Mouse (Mus musculus) layer of hippocampus, postnatal 25 days (tissue): ENCODE measurements around the gene L1cam. TPM values are rescaled to one million over a fixed set of nuclear protein-coding genes. Genes with fewer than 3 reads are reported as not detected.

Source experiments
- DNase-seq, 2 experiments: peaks; one replicate each; pipeline ENCODE4 v3.0.0; 2022; ENCODE audit warnings: mixed read lengths in 2 of 2, low spot score in 1 of 2; ENCODE audit errors: extremely low spot score in 1 of 2
- total RNA-seq, 2 experiments: library from RNA; stranded (reverse); gene quantifications; 2 replicates each; pipeline ENCODE4 v1.2.3; 2021

The L1cam gene
- total RNA-seq = 100 to 1,000 TPM; 125 to 140 TPM

DNA sequence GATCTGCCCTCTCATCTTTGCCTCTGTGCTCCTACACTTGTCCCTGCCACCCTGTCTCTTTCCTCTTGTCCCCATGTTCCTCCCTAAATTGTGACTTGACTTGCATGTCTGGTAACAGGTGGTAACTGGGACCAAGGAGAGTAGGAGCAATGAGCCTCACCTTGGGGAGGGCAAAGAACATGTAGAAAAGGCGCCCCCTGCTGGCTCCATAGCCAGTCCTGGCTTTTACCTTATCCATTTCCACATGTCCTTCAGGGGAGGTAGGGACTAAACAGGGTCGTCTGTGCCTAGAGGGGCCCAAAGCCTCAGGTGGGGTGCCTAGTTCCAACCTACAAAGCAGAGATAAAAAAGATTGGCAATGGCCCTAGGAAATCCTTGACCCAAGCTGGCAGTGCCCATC, at the start of gene L1cam:
Gene L1cam (minus strand): TSS at position 387 of the 400 bp plus-strand sequence.
- DNase-seq = peak; percentile 28 to 59

DNA sequence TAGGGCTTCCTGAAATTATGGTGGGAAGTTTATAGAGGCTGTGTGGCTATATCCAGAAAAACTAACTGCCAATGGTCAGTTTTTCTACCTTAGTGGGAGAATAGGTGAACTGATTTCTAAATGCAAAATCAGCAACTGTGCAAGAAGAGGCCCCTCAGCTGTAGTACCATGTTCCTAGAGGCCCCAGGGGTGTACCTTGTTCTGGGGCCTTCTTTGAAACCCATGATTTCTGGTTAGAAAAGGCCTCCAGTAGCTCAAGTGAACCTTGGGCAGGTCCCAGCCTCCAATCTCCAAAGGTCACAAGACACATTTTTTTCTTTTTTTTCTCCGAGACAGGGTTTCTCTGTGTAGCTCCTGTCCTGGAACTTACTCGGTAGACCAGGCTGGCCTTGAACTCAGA, 46.4 kb upstream of the L1cam start:
- DNase-seq = no peak

DNA sequence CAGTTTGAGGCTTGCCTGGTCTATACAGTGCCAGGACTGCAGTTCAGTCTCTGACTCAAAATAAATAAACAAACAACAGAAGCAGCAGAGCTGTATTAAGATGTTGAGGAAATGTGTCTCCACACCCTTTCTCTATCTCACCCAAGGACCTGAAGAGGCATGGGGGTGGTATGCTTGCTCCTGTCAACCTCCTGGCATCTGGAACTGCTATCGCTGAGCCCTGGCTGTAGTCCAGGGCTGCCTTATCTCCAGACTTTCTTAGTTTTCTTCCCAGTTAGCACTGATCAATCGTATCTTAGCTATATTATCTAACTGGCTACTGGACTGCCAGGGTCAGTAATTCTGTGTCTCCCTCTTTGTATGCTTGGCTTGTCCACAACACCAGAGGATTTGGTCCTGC, 46.0 kb upstream of the L1cam start:
- DNase-seq = no peak

DNA sequence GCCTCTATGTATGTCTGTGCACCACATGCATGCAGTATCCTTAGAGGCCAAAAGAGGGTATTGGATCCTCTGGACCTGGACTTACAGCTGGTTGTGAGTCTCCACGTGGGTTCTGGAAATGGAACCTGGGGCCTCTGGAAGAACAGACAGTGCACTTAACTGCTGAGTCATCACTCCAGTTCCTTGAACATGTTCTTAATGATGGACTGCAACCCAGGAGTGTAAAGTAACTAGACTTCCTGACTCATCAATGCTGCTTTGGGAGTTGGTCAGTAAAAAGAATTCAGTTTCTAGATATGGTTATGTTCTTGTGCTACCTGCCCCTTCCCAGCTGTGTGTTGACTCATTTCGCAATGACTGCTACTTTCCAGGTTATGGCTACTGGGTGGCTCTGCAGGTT, 36.0 kb upstream of the L1cam start:
- no peak for DNase-seq

DNA sequence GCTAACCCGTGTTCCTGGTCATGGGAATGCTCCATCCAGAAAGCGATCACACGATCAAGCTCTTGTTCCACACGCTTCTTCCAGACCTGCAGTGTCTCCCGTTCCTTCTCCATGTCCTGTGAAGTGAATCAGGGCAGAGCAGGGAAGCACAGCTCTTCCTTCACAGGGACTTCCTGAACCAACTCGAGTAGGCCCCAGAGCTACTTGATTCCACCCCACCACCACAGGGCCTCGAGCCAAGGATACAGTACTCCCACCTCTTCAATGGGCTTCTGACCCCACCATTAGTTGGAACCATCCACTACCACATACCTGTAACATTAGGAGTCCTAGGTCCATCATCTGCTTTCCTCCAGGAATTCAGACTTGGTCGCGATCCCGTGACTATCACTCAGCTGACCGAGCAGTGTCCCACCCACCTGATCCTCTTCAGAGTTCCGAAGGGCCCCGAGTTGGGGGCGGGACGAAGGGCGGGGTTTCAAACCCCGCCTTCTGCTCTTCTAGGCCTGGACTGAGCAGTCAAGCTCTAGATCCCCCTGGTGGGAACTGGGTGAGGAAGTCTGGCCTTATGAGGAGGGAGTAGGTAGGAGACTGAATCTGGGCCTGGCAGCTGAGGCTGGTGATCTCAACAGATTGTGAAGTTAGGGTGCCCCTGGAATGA, 34.6 kb upstream of the L1cam start, which contains the start of gene Renbp:
Gene Renbp (minus strand): TSS at position 449 of the 661 bp plus-strand sequence.
- DNase-seq = no peak

DNA sequence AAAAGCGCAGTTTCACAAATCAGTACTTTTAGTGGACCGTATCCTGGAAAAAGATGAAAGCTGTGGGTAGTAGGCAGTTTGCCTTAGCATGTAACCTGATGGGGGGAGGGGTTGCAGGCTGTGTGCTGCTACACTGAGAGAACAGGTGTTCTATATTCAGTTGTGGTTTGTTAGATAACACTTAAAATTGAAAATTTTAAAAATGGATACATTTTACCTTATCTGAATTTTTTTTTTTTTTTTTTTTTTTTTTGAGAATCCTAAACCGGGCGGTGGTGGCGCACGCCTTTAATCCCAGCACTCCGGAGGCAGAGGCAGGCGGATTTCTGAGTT, 26.6 kb upstream of the L1cam start:
- no peak for DNase-seq

DNA sequence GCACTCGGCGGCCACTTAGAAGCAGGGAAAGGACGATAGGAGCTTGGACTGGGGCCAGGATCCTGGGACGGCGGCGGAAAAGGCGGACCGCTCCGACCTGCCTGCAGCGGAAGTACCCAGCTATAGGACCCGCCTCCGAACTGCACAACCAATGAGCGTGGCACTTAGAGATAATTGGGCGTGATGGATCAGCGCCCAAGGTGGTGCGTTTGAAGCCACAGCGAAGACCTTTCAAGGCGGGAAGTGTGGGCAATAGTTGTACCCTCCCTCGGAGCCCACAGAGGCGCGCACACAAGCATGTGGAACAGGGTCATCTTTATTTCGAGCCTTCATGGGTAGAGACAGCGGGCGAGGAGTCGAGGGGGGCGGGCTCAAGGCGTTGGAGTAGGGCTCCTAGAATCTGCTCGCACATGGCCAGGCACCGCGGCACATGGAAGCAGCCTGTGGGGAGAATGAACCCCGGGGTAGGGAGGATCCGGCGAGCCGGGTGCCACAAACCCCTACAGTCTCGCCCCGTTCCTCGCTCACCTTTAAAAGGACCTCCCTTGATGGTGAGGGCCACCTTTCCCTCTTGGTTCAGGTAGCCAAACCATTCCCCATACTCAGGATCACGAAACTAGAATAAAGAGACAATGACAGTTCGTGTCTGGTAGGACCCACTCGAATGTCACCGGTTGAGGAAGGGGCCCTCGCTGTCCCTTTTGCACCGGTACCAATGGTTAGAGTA, 26.1 kb upstream of the L1cam start, which contains the start of the genes Arhgap4 and Naa10:
Gene Arhgap4 (minus strand): TSS at position 48 of the 727 bp plus-strand sequence.
Gene Naa10 (minus strand): TSS at position 122 of the 727 bp plus-strand sequence.
- DNase-seq = peak; percentile 63 to 77

DNA sequence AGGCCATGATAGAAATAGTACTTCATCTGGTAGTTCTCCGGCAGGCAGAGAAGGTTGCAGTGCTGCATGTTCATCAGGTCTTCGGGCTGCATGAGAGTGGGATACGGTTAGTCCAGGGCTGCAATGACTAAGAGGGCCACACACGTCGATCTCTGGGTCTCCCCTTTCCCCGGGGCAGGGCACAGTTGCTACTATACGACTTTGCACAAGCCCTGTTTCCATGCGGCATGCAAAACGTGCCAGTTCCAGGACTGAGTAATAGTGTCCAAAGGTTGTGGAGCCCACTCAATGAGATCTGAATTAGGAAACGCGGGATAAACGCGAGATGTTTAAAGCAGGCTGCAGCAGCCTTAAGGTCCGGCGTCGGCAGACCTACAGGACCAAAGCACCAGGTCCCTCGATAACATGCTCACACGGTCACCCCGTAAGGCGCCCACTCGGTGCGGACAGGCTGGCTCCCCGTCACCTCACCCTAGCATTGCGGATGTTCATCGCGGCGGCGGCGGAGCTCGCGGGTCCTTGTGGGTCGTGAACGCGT, 25.4 kb upstream of the L1cam start:
- peak in 1 of 2 experiments; percentile 11 for DNase-seq

DNA sequence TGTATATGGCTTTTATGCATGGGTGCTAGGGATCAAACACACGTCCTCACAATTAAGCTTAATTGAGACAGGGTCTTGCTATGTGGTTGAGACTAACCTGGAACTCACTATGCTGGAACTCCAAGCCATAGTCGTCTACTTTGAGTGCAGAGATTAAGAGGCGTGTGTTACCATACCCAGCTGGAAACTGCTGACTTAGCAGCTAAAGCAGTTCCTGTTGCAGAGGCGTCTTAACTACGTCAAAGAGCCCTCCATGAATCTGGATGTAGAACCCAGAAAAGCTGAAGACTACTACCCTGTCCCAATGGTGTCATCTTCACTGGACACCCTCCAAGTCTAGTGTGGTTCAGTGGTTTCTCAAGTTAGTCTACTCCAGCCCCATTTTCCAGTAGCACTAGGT, 22.7 kb upstream of the L1cam start:
- no peak for DNase-seq

DNA sequence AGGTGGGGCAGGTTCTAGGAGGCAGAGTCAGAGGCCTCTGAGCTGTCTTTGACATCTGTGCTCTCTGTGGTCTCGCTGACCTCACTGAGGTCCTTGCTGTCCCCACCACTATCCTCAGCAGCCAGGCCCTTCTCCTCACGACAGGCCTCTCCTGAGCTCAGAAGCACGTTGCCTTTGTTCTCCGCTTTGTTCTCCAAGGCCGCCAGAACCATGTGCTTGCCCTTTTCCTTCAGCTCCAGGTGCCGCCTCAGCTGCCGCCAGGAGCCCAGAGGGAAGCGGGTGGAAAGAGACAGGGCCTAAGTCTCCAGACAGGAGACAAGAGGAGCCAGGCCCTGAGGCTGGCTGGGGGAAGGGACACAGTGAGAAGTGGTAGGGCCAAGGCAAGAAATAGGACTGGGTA, 21.0 kb upstream of the L1cam start:
- no peak for DNase-seq

DNA sequence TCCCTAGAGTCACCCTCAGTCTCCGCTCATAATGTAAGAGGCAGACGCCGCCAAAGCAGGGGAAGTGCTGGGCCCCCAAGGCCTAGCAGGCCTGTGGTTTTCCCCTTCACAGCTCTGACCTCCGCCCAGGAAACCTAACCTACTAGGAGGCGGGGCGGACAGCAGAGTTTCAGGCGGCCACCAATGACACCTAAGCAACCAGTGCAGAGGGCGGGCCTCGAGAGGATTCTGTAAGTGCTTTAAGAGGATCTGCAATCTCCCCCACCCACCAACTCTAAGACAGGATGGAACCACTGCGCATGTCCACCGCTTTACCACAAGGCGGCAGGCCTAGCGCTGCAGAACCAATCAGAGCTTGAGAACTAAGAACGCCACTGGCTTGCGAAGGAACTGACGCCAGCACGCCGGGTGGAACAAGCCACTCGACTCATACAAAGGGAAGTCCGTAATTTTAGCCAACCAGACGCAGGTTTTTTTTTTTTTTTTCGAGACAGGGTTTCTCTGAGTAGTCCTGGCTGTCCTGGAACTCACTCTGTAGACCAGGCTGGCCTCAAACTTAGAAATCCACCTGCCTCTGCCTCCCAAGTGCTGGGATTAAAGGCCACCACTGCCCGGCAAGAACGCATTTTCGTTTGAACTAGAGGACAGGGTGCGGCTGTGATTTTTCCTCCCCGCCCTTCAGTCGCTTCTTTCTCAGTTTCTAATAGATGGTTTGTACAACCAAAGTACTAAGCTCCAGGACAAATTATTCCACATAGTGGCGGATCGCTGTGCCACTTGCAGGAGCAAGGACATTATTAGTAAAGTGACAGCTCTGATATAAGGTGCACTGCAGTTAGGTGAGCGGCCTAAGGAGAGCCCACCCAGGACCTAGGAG, 19.2 kb upstream of the L1cam start:
- DNase-seq = peak; percentile 43 to 64

DNA sequence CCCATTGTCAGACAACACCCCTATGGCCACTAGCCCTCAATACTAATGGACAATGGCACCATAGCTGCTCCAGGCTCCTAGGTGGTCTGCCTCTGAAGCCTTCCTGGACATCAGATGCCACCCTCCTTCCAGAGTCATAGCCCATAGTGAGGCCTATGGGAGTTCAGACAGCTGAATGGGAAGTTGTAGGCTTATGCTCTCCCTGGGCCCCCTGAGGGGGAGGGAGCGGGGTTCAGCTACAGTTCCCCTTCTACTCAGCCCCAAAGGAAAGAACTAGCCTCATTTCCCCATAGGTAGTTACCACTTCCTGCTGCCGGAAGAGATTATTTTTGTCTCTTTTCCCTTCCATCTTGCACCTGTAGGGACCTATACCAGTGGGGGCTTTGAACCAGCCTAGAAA, 15.7 kb upstream of the L1cam start:
- DNase-seq = no peak

DNA sequence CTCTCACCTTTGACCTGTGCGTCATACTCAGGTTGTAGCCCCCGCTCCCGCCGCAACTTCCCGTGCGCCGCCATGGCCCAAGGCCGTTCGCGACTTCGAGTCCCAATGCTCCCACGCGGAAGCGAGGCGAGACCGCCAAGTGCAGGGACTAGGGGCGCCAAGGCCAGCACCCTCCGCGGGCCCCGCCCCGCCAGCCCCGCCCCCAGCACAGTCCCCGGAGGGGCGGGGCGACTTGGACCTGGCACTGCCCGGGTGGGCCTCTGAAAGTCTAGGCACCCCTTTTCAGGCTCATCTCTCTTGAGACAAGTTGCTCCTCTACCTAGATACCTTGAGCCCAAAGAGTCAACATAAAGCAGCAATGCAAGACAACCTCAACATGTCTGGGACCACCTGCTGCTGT, 15.3 kb upstream of the L1cam start:
- DNase-seq = no peak

DNA sequence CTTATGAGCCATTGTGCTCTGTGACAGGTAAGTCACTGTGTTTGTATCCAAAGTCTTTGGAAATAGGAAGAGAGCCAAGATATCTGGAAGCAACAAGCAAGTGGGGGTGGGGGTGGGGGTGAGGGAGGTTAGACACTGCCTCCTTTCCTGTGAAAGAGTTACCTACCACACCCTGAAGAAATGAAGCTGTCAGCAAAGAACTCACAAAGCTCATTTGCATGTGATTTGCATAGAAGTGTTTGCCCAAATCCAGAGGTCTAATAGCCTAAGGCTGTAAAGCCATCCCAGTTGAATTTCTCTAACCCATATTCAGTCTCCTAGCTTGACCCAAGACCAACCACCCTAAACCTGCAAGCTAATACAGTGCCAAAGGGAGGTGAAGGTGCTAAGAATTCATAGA, 14.5 kb upstream of the L1cam start:
- no peak for DNase-seq

DNA sequence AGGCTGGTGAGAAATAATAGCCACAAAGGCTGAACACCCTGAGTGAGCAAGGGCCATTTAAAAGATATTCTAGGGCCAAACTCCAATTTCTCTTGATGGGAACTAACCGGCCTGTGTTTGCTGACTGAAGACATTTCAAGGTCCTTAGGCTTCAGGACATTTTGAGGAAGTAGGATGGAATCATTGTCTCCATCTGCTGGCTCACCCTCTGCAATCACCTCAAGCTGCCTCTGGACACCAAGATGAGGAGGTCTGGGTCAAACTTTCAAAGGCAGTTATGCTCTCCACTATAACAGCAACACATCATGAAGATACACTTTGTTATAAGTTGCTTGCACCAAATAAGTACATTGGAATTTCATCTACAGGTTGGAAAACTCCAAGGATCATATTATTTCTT, 14.1 kb upstream of the L1cam start:
- DNase-seq = no peak

DNA sequence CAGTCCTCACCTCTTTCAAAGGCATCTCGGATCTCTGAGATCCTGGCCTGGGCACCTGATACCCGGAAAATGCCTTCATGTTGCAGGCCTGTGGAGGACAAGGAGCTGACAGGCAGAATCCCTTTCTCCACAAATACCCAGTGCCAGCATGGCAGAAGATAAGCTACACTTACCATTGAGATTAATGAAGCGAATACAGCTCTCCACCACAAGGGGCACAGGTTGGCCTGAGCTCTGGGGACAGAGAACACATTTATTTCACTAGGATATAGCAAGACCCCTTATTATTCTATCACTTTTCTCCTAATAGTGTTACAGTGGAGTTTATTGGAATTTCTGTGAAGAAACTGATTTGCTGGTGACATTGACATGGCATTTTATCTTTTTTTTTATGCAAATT, 2.1 kb upstream of the L1cam start:
- no peak for DNase-seq

DNA sequence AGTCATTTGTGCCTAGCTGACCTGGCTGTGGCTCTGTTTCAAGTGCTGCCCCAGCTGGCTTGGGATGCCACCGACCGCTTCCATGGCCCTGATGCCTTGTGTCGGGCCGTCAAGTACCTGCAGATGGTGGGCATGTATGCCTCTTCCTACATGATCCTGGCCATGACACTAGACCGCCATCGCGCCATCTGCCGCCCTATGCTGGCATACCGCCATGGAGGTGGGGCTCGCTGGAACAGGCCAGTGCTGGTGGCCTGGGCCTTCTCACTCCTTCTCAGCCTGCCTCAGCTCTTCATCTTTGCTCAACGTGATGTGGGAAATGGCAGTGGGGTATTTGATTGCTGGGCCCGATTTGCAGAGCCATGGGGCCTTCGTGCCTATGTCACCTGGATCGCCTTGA, 3.1 kb downstream of the L1cam start:
- DNase-seq = no peak

DNA sequence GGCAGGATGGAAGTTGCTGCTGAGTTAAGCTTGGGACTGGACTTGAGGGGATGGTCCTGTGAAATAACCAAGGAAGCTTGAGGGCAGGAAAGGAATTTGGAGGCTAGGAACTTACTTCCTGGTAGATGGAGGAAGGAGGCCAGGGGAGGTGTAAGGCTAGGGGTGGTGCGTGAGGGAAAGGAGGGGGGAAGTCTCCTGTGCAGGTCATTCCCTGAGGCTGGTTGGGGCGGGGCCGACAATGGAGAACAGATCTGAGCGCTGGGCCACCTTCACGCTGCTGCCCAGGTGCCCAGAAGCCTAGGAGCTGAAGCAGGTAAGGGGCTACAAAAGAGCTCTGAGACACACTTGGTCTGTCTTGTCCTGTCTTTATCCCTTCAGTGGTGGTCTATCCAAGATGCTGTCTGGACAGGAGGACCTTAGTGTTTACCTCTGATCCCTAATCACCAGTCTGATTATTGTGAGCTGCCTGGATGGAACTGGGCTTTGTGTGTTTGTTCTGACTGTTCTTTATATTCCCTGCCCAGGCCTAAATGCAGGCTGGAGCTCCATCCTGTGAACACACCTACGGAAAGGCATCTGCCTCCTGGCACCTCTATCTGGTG, 4.3 kb downstream of the L1cam start, which contains the start of gene Avpr2:
Gene Avpr2 (plus strand): TSS at position 552 of the 602 bp plus-strand sequence.
- no peak for DNase-seq

DNA sequence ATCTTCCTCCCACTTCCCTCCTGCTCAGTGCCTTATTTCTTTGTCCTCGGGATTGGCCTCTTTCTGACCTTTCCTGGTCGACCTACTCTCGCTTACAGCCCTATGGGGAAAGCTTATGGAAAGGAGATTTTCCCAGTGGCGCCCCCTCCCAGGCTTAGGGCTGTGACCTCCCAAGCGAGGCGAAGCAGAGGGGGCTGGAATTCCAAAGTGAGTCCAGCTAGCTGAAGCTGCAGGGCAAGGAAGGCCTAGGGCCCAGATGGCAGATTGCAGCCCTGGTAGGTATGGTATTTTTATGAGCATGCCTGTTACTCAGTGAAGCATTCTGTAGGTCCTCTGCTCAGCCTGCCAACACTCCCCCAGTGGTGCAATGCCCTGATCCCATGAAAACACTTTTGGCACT, 14.4 kb downstream of the L1cam start:
- no peak for DNase-seq

DNA sequence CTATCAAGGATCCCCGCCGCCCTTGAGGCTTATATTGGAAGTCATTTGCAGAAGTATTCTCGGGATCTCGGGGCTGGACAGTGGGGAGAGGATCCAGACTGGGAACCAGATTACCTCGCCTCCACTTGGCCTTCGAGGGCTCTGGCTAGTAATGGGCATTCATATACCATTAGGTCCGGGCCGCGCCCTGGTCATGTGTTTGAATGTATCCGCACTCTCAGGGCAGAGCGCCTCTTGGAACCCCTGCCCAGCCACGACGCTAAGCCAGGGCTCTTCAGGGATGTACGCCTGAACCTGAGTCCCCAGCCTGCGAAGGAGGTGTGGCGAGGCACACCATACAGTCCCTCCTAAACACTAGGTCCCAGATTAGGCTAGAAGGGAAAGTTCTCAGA, 14.9 kb downstream of the L1cam start:
- DNase-seq = no peak
